Mouse (Mus musculus): ENCODE results near the gene Stra6l.

- TF ChIP-seq CTCF (conservative IDR thresholded peaks at IDR 0.05; ENCODE audit: insufficient read depth, insufficient read length, low read depth, low read length) (no peak), POLR2A (IDR thresholded peaks at IDR 0.05; ENCODE audit: low read depth, low read length) (no peak)
Measured at GRCm38 (mm10) chr4:45821995-45822394, 26.5 kb upstream of the Stra6l start.
